Mouse (Mus musculus) embryonic fibroblast, embryonic 13.5 days (primary cell): Measurements from ENCODE around the gene Gtf2i. TPM values are rescaled to one million over a fixed set of nuclear protein-coding genes. Genes with fewer than 3 reads are reported as not detected.

Experiments
- H3K27ac ChIP-seq: 2 replicates; pipeline ENCODE4 v1.5.1; 2012; ENCODE audit warnings: low read length, control low read depth, inconsistent platforms; ENCODE audit not compliant: insufficient read depth
- H3K4me1 ChIP-seq: 2 replicates; pipeline ENCODE4 v1.6.1; 2011; ENCODE audit warnings: low read length; ENCODE audit not compliant: control insufficient read depth, insufficient read depth
- H3K4me3 ChIP-seq: 2 replicates; pipeline ENCODE4 v1.5.1; 2011; ENCODE audit warnings: mild to moderate bottlenecking, control low read depth, low read length; ENCODE audit not compliant: insufficient read depth
- CTCF ChIP-seq: IDR thresholded peaks from 2 replicates; pipeline ENCODE4 v1.5.1; 2011; ENCODE audit warnings: mild to moderate bottlenecking, control low read depth, low read length, moderate library complexity, borderline replicate concordance; ENCODE audit not compliant: insufficient read depth
- POLR2A ChIP-seq: IDR thresholded peaks from 2 replicates; pipeline ENCODE4 v1.6.1; 2011; ENCODE audit warnings: low read depth, mild to moderate bottlenecking, control low read depth, low read length, moderate library complexity
- polyA plus RNA-seq: library from polyadenylated mRNA; stranded (reverse); fragments of >200 nt; gene quantifications from 2 replicates; pipeline ENCODE4 v1.2.4, GENCODE M21; 2011; ENCODE audit warnings: low read depth; ENCODE audit not compliant: missing spikeins, insufficient read length

The Gtf2i gene
- polyA plus RNA-seq, 1 experiment, result 287 TPM

DNA sequence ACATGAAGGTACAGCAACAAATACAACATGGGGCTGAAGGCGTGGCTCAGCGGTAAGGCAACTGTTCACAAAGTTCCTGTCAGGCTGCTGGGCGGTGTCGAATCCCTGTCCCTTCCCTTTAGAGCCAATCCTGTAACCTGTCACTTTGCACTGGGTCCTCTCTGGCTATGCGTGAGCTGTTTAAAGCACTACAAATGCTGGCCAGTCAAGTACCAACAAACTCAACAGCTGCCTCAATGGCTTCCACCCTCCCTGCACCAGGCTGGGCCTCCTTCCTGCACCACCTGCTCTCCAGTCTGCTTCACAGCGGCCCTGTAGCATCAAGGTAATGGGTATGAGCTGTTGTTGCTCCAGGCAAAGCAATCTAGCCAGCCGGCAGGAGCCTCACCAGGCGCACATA lies 45.8 kb downstream of the Gtf2i start:
- no peak overlapping the region for H3K27ac ChIP-seq
- H3K4me1 ChIP-seq, result no peaks in the 10 kb centered on the region
- TF ChIP-seq CTCF (no peak), POLR2A (no peak)
- H3K4me3 ChIP-seq, result no peak overlapping the region

DNA sequence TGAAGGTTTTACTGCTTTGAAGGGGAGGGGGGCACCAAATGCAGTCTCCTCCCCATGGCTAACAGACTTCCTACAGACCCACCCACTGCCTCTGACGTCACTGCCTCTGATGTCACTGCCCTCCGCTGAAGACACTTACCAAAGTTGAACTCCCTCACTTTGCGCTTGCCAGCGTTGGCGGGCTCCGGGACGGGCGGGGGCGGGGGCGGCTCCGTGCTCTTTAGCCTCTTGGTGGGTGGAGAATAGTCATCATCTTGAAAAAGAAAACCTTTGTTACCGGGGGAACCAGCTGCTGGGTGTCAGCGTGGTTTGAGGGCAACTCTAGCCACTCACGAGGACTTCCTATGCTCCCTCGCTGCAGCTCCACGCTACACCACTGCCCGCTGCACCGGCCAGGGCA lies 48.2 kb downstream of the Gtf2i start:
- no peak overlapping the region for H3K4me3 ChIP-seq
- H3K4me1 ChIP-seq, result no peaks in the 10 kb centered on the region
- no peak for TF ChIP-seq POLR2A
- no peak for TF ChIP-seq CTCF
- no peak overlapping the region for H3K27ac ChIP-seq

DNA sequence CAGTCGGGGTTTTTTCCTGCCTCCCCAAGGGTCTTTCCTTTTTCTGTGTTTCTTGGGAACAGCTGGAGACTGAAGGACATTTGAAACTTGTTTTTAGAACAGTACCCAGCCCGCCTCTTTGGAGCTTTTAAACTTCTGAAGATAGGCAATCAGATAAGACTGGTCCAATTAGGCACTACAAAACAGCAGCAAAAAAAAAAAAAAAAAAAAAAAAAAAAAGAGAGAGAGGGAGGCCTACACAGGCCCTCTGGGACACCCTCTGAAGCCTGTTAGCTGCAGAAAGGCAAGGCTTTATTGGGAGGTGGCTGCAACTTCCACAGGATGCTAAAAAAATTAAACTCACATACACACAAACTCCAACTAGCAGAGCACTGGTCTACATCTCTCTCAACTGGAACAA lies 48.7 kb downstream of the Gtf2i start:
- TF ChIP-seq POLR2A (no peak), CTCF (no peak)
- Histone ChIP-seq H3K4me3 (no peak overlapping the region), H3K4me1 (no peaks in the 10 kb centered on the region), H3K27ac (no peak overlapping the region)

- no peak overlapping the region for H3K4me3 ChIP-seq
- no peaks in the 10 kb centered on the region for H3K4me1 ChIP-seq
- TF ChIP-seq POLR2A, result no peak
- no peak for TF ChIP-seq CTCF
- no peak overlapping the region for H3K27ac ChIP-seq
Measured at GRCm38 (mm10) chr5:134260001-134260636, 54.4 kb downstream of the Gtf2i start.

DNA sequence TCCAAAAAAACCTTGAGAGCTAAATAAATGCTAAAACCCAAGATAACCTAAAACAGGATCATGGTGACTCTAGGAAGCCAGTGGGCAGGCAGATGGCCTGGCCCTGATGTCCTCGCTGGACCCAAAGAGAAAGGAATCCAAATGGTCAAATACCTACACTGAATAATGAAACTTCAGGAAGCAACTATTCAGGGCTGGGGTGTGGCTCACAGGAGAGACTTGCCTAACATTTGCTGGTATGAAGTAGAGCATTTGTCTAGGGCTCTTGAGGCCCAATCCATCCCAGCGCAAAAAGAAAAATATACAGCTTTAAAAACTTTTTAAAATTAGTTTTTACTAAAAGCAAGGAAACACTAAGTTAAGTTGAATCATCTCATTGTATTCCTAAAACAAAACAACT lies 55.6 kb downstream of the Gtf2i start:
- Histone ChIP-seq H3K4me3 (no peak overlapping the region), H3K4me1 (no peaks in the 10 kb centered on the region), H3K27ac (no peak overlapping the region)
- no peak for TF ChIP-seq CTCF
- TF ChIP-seq POLR2A, result no peak

DNA sequence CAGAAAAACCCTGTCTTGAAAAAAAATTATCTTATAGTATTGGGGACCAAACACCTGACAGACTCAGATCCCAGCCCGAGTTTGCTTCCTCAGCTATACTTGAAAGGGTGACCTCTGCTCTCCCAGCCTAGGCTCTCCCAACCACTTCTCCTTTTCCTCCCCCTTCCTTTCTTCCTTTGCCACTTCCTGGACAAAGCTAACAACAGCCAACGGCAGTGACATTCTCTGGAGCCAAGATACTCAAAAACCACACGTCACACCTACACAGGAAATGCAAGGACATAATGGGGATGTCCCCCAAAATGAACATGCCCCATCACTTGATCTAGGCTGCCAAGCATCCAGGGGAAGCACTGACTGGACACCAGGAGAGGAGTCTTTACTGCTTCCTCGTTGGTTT lies 56.2 kb downstream of the Gtf2i start:
- H3K4me3 ChIP-seq, result no peak overlapping the region
- TF ChIP-seq CTCF (no peak), POLR2A (no peak)
- no peaks in the 10 kb centered on the region for H3K4me1 ChIP-seq
- H3K27ac ChIP-seq, result no peak overlapping the region

DNA sequence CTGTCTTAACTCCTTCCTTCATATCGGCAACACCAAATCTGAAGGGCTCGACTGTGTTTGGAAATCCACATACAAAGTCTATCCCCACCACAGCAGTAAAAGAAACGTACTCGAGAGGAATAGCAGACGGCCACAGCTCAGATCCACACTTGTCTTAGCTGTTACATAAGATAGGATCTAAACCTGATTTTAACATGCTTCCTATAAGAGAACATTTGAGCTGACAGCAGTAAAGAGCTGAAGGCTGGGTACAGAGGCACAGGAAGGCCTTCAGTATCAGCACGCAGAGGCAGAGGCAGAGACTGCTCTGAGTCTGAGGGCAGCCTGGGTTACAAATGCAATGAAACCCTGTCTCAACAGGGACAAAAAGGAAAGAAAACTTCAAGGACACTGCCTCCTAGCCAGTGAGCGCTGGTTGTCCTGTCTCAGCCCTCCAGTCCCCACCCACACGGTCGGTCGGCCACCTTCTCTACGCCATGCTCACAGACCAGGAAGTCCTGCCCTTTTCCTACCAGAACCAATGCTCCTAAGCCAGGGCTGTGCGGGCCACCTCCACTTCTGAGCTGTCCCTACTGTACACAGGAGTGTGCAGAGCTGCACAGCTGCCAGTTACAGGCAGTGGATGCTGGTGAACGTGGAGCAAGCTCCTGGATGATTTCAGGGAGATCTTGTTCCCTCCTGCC lies 57.1 kb downstream of the Gtf2i start:
- H3K27ac ChIP-seq, result no peak overlapping the region
- TF ChIP-seq POLR2A, result no peak
- no peak for TF ChIP-seq CTCF
- H3K4me1 ChIP-seq, result no peaks in the 10 kb centered on the region
- no peak overlapping the region for H3K4me3 ChIP-seq

GRCm38 (mm10) chr5:134255294-134255693 lies 59.3 kb downstream of the Gtf2i start:
- H3K4me3 ChIP-seq, result no peak overlapping the region
- no peaks in the 10 kb centered on the region for H3K4me1 ChIP-seq
- TF ChIP-seq POLR2A, result no peak
- no peak for TF ChIP-seq CTCF
- H3K27ac ChIP-seq, result no peak overlapping the region

DNA sequence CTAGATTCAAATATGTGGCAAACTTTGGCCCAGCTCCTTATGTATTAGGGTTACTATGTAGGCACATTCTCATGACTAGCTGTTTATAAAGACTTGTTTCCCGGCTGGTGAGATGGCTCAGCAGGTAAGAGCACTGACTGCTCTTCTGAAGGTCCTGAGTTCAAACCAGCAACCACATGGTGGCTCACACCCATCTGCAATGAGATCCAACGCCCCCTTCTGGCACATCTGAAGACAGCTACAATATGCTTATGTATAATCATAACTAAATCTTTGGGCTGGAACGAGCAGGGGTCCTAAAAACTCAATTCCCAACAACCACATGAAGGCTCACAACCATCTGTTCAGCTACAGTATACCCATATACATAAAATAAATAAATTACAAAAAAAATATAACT lies 60.8 kb downstream of the Gtf2i start:
- no peak for TF ChIP-seq CTCF
- Histone ChIP-seq H3K4me3 (no peak overlapping the region), H3K4me1 (no peaks in the 10 kb centered on the region), H3K27ac (no peak overlapping the region)

- TF ChIP-seq POLR2A (no peak), CTCF (no peak)
- H3K4me3 ChIP-seq, result no peak overlapping the region
- H3K27ac ChIP-seq, result no peak overlapping the region
- H3K4me1 ChIP-seq, result no peaks in the 10 kb centered on the region
Measured at GRCm38 (mm10) chr5:134251083-134251482, 63.5 kb downstream of the Gtf2i start.
